Mouse (Mus musculus) olfactory bulb, adult 2 months (tissue): ENCODE measurements around the gene Asphd1.

ENCODE experiments used
- CTCF ChIP-seq: fragments of 200-500 bp; IDR thresholded peaks from 2 replicates; pipeline ENCODE4 v1.5.1; 2012; ENCODE audit warnings: low read depth, mild to moderate bottlenecking, low read length, moderate library complexity; ENCODE audit not compliant: insufficient read depth
- POLR2A ChIP-seq: fragments of 200-500 bp; IDR thresholded peaks from 2 replicates; pipeline ENCODE4 v1.6.1; 2012; ENCODE audit warnings: mild to moderate bottlenecking, low read depth, low read length, moderate library complexity; ENCODE audit not compliant: insufficient read depth

DNA sequence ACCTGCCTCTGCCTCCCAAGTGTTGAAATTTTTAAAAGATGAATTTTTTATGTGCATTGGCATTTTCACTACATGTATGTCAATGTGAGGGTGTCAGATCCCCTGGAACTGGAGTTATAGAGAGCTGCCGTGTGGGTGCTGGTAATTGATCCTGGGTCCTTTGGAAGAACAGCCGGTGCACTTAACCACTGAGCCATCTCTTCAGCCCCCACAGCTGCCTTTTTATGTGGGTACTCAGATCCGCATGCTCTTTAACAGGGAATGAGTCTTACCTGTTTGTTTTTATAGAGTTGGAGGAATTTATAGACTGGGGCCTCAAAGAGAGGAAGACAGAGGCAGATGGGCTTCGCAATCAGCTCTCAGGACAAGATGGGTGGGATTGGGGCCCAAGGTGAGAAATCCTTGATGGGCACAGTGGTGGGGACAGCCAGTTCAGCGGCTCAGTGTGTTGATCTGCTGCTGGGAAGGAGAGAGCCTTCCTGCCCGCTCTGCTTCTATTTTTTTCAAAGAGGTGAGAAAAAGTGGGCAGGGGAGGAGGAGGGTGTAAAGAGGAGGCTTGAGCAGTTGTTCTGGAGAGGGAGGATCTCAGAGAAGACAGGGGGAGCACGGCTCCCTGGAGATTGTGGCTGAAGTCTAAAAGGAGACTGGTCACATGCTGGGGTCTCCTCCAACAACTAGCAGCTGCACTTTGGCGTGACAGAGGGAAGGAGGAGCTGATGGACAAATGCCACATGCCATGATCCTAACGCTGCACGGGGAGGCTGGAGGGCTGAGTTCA lies 35.5 kb upstream of the Asphd1 start:
- TF ChIP-seq POLR2A (no peak), CTCF (no peak)
